Mouse (Mus musculus) stomach, postnatal 0 days (tissue): ENCODE results near the gene Ccdc184.

Source experiments
- CTCF ChIP-seq: IDR thresholded peaks from 2 replicates; pipeline ENCODE4 v1.5.1; 2016; ENCODE audit warnings: antibody characterized with exemption, low read depth, mild to moderate bottlenecking, moderate library complexity
- EP300 ChIP-seq: optimal IDR thresholded peaks from 2 replicates; pipeline ENCODE3; 2016; ENCODE audit warnings: antibody characterized with exemption

DNA sequence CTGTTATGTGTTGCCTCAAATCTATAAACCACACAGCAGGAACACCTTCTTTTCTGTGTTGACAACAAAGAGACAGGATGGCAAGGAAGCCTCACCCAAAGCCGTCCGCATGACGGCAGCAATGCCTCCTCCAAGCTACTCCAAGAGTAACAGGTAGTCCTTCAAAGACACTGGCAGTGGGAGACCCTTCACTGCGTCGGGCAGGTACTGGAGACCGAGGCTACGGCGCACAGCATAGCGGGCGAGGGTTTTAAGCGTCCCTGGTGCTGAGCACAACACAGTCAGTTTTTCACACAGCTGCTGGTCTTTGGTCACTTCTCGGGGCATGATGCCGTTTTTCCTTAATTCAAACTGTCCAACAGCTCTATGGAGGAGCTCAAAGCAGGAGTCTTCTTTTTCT lies 31.3 kb upstream of the Ccdc184 start:
- TF ChIP-seq EP300 (no peak), CTCF (no peak)
